Mouse (Mus musculus) mouse embryonic stem cell (cell line): ENCODE results near the gene Gm32802.
"Not testable (repeated sequence)": the region's sequence is repeated elsewhere in the genome, so short reads cannot be mapped to it uniquely, and the experiment has no call there.

Experiments used
- in situ Hi-C, 2 experiments: fragments of 300-500 bp; cut with MboI; formaldehyde crosslinking; loops; 1 replicate in 1 of 2; 3 replicates in 1 of 2; pipeline ENCODE4 v1.14.3; 2019 to 2020; ENCODE audit warnings: low sequenced_read_pairs in 2 of 2, low pct_unique_long_range_greater_than_20kb in 1 of 2, mixed read lengths in 1 of 2; ENCODE audit not compliant: unreplicated experiment in 1 of 2

The Gm32802 gene

GRCm38 (mm10) chr10:118258388-118258787 is at the start of gene Gm32802:
Gene Gm32802, plus strand, starts transcription at chr10:118258688.
- in situ Hi-C loops: not testable (repeated sequence)

GRCm38 (mm10) chr10:118215719-118216393 is 42.6 kb upstream of the Gm32802 start:
- in situ Hi-C loops: not testable (repeated sequence)

DNA sequence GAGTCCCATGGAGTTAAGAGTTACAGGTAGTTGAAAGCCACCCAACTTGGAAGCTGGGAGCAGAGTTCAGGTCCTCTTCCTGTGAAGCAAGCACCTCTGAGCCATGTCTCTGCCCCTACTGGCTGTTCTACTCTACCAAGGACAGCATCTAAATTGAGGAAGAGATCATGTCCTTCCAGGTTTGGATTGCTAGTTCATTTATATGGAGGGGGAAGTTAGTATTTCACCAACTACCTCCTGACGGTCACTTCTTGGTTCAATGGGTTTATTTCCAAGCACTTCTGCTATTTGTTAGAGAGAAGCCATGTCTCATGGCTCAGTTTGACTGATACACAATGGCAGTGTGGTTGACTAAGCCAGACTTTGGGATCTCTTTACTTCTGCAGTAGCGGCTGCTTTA is 30.9 kb upstream of the Gm32802 start:
- in situ Hi-C loops: not testable (repeated sequence)

GRCm38 (mm10) chr10:118232607-118233006 is 25.9 kb upstream of the Gm32802 start:
- in situ Hi-C loops: not testable (repeated sequence)

GRCm38 (mm10) chr10:118240680-118241079 is 17.8 kb upstream of the Gm32802 start, which contains the start of gene Gm32717:
Gene Gm32717, minus strand, starts transcription at chr10:118240780.
- in situ Hi-C loops: not testable (repeated sequence)

DNA sequence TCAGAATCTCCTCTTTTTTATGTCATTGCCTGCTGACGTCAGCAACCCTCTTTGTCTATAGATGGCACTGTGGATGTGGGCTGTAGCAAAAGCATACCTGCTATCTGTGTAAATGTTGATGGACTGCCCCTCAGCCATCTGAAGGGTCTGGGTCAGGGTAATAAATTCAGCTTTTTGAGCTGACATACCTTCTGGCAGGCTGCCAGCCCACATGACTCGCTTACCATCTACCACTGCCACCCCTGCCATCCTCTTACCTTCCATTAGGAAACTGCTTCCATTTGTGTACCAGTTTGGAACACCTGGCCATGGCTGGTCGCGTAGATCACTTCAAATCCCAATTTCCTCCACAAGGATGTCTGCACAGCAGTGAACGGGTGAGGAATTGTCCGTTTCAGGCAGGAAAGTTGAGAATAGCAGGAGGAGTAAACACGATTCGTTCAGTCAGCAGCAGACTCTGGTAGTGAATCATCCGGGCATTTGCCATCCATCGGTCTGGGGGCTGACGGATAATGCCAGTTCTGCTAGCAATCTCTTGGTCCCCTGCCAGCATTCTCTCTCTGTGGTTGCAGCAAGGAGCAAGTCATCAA is 9.4 kb upstream of the Gm32802 start:
- in situ Hi-C loops: not testable (repeated sequence)

DNA sequence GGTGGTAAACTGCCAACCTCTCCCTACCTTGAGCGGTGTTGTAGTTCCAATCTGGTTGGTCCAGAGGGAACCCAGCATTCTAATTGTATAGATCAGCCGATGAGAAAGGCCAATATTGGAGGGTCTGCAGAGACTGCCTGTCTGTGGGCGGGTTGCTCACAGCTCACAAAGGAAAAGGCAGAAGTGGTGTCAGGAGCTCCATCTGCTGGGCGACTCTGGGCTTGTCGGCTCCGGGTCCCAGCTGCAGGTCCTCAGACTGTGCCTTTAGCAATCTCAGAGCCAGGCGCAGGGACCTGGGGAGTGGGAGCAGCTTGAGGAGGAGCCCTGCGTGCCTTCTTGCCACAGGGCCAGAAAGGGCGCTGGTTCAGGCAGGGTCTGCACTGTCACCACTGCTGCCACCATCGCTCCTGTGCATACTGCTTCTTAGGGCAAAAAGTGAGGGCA is 7.6 kb upstream of the Gm32802 start:
- in situ Hi-C loops: no loop called here

- in situ Hi-C loops: not testable (repeated sequence)
Observed at GRCm38 (mm10) chr10:118268812-118269211, 10.3 kb downstream of the Gm32802 start.

GRCm38 (mm10) chr10:118271416-118271815 is 12.9 kb downstream of the Gm32802 start:
- in situ Hi-C loops: not testable (repeated sequence)

- in situ Hi-C loops: not testable (repeated sequence)
Observed at GRCm38 (mm10) chr10:118278069-118278468, 19.6 kb downstream of the Gm32802 start.

GRCm38 (mm10) chr10:118282565-118282964 is 24.1 kb downstream of the Gm32802 start:
- in situ Hi-C loops: not testable (repeated sequence)

DNA sequence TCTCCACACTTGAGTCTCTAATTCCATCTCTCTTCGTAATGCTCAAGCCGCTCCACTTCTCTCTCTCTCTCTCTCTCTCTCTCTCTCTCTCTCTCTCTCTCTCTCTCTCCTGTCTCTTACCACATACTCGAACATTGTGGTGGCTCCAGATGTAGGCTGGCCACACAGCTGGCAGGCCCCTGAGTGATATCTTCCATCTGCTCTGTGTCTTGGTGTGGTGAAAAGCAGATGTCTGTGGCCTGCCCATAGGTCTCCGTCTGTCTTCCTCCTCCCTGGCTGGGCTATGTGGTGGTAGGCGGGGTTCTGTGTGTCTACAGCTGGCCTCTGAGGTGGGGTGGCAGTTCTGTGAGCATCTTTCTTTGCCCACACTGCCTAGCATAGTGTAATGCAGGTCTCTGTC is 24.5 kb downstream of the Gm32802 start:
- in situ Hi-C loops: not testable (repeated sequence)

- in situ Hi-C loops: no loop called here
Observed at GRCm38 (mm10) chr10:118294938-118295337, 36.5 kb downstream of the Gm32802 start, which contains the start of gene Iltifb. Gene Iltifb, minus strand, starts transcription at chr10:118295038.

DNA sequence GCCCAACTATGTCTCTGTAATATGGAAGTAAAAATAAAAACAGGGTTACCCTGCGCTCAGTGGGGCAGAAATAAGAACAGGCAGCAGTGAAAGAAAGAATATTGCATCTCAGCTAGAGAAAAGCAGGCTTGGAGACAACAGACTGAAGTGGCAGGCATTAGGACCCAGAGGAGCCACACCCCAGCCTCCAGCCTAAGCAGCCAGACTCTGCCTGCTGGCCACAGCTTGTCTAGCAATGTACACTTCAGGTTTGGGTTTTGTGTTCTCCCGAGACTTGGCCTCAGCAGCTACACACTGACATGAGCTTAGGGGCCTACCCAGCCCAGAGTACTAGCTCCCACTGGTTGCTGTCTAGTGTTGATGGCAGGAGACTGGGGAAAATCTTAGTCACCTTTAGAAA is 43.6 kb downstream of the Gm32802 start:
- in situ Hi-C loops: not testable (repeated sequence)
